Mouse (Mus musculus) megakaryocyte progenitor cell, adult 5-6 weeks (primary cell): ENCODE measurements around the gene N4bp2. TPM values are rescaled to one million over a fixed set of nuclear protein-coding genes. Genes with fewer than 3 reads are reported as not detected.
A peak's percentile ranks its signal among the peaks of the same experiment; 100 is the strongest.

Experiments used
- ATAC-seq: replicated peaks from 2 replicates; pipeline ENCODE4 v1.8.0; 2016; ENCODE audit warnings: mild to moderate bottlenecking, moderate TSS enrichment, inconsistent platforms; ENCODE audit not compliant: poor library complexity
- total RNA-seq, 2 experiments: library from RNA; stranded (forward) in 1 of 2; stranded (reverse) in 1 of 2; fragments of 157-497, 149-512 nt in 1 of 2; fragments of 200-1000 nt in 1 of 2; gene quantifications; 2 replicates each; pipeline versions ENCODE4 v1.2.3 to v1.2.4; 2015 to 2017

Gene N4bp2
- total RNA-seq, 2 experiments from 2014 or later = 22.2 to 39.1 TPM

DNA sequence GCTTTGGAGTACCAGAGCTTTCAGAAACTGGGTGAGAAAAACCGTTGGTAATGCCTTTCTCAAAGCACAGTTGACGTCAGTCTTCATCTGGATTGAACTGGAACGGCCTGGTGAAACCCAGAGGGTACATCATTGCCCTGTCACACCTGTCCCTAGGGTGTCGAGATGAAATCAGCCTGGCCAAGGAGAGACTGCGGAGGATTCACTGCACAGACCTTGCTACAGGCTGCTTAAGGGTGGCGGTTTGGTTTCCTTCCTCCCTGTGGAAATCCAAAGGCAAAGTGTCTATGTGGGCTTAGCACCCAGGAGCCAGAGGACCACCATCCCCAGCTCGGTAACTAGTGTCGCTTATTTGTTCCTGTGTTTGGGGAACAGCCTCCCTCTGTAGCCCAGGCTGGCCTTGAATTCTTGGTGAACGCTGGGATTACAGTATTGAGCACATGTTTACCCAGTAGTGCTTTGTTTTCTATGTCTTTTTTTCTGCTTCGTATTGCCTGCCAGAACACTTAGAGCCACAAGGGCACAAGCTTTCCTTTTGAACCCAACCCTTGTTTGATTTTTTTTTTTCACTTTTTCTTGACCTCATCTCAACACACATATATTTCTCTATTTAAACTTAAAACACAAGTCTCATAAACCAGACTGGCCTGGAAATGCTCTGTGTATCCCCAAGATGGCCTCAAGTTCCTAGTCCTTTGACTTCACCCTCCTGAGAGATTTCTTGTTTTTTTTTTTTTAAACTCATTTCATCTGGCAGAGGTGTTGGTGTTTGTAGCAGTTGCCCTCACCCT, 98.0 kb downstream of the N4bp2 start, which contains the start of gene Rhoh:
Gene Rhoh (plus strand): TSS at position 60 of the 791 bp plus-strand sequence.
- no peak for ATAC-seq

DNA sequence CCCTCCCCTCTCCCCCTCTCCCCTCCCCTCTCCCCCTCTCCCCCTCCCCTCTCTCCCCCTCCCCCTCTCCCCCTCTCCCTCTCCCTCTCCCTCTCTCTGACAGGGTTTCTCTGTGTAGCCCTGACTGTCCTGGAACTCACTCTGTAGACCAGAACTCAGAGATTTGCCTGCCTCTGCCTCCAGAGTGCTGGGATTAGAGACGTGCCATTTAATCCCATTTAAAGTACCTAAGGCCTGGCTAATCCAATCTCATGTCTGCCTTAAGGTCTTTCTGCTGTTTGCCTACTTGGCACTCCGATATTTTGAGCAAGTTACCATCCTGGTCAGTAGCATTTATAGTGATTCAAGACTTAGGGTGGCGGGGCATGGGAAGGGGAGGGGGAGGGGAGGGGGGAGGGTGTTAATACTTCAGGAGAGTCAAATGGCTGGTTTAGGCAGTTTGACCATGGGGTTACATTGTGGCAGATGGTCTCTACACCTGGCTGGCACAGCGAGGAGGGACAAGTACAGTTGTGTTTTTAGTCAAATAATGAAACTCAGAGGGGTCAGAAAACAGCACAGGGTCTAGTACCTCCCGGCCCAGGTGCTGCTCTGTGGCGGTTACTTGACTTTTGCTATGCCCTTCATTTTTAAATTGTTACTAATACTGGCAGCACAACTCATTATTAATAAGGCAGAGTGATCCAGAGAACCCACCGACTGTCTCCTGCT, 99.1 kb downstream of the N4bp2 start:
- no peak for ATAC-seq

DNA sequence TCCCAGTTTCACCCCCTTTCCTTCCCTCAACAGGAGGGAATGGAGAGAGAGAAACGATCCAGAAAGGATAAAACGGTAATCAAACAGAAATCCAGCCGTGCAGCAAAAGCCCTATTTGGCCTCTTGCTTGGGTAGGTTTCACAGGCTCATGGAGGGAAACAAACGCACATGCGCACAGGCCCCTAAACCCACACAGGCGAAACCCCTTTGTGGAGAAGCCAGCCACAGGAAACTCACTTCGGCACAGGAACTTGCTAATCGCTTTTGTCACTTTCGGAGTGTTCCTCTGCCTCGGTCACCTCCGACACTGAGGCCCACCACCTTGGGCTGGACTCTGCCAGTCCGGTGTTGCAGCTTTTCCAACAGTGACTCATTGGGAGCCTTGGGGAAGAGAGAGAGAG, 100.0 kb downstream of the N4bp2 start:
- ATAC-seq = peak; percentile 65

DNA sequence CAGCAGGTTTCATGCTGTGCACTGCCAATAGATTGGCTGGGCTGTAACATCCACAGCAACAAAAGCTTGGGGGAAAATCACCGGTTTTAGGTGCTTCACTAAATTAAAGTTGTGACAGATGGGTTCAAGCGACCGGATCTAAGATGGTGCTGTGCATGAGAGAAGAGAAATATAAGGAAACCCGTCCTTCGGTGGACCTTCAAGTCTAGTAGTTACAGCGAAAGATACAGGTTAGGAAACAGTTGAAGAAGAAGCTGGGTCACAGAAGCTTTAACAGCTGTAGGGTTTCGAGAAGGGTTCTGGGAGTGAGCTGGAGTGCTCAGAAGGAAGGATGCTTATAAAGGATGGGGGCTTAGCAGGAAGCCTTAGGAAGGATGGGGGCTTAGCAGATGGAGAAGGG, 101.2 kb downstream of the N4bp2 start:
- ATAC-seq = no peak

DNA sequence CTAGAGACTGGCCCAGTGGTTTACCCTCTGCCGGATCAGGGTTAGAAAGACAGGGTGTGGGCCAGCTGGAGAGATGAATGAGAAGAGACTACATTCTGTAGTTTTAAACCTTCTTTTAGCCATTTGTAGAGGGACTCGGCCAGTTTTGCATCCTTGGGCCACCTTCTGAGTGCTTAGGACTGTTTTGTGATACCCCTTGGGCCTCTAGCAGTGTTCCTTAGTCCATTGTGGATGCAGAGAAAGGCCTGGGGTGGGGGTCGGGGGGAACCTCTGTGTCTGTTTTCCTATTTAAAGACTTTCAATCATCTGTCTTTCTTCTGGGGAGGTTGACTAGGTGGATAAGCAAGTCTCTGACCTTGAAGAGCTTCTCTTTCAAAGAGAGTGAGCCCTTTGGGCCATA, 101.6 kb downstream of the N4bp2 start:
- ATAC-seq = no peak

DNA sequence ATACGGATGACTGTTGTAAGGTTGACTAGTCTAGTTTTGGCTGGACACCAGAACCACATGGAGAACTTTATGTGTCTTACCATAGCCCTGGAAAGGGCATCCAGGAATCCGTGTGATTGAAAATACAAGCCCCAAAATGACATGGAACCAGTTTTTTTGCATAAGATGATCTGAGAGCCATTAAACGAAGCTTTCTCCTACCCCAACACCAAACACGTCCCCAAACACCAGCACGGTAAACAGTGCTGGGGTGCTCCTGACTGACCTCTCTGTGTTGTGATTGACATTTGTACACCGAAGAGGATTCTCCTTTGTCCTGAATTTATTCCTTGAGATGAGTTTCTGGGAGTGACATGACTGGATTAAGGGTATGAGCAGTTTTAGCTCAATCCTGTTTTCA, 103.3 kb downstream of the N4bp2 start:
- no peak for ATAC-seq

DNA sequence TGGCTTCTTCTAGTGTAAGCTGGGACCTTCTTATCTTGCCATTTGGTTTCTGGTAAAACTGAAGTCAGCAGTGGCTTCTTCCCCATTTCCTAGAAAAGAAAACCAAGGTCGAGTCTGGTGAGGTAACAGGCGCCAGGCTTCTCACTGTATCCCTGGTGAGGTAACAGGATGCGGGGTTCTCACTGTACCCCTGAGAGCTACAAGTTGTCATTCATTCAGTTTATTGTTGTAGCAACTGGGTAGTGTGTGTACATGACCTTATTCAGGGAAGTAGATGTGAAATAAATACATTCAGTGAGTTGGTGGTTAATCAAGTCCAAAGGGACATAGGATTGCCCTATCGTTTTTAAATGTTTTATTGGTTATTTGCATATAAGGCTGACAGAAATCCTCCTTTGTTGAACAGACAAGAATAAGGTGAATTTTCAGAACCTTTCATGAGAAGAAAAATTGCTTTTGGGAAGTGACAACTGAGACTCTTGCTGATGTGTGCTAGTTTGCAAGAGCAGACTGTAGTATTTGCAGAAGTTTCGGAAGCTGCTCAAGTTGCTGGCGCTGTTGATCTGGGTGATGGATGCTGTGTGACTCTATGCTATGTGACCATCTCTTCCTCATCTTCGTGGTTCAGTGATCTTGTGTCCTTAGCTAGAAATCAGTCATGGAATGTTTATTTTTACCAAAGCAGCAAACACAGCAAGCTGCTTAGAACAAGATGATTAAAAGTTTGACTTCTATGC, 104.2 kb downstream of the N4bp2 start:
- peak; percentile 67 for ATAC-seq

DNA sequence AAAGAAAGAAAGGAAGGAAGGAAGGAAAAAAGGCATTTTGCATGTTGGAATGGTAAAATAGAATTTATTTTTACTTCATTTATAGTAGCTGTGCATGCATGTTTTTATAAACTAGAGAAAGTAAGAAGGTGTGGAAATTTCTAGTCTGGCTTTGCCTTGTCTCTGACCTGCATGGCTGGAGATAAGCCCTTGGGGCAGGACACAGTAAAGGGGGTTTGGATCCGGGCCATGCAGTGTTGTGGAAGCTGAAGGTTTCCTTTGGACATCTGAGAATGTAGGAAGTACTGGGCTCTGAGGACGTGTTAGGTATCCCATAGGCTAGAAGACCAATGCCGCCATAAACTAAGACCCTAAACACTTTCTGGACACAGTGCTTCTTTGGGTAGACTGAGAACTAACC, 105.1 kb downstream of the N4bp2 start:
- ATAC-seq = peak; percentile 27

DNA sequence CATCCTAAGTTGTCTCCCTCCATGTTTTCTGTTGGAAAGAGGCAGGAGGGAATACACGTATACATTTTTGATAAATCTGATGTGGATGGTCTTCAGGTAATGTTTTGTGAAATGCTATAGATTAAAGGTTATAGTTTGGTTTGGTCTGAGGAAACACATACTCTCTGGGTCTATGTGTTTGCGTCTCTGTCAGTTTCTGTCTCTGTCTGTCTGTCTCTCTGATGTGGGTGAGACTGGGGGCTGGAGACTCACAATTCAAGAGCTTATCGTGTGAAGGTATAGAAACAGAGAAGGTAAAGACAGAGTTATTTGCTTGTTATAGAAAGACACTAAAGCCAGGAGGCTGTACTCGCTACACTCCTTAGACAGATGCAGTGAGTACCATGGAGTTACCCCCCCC, 106.3 kb downstream of the N4bp2 start:
- no peak for ATAC-seq

DNA sequence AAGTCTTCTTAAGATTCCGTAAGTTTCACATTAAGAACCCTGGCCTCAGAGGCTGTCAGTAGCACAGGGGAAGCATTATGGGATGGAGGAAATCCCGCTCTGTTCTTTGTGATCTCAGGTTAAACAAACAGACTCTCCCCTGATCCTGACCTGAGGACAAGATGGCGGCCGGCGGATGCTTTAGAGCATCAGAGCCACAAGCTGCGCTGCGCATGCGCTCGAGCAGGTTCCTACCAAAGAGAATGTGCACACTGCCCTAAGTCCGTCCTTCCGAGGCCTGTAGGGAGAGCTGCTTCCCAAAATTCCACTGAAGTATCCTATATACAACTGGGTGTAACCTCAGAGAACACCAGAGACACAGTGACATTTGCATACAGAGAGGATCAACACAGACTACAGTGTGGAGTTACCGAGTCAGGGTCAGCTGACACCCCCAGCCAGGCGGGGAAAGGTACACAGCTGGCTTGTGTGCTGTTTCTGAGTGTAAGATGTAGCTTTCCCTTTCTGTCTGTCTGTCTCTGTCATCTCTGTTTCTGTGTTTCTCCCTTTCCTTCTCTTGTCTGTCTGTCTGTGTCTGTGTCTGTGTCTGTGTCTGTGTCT, 108.1 kb downstream of the N4bp2 start:
- ATAC-seq = no peak

DNA sequence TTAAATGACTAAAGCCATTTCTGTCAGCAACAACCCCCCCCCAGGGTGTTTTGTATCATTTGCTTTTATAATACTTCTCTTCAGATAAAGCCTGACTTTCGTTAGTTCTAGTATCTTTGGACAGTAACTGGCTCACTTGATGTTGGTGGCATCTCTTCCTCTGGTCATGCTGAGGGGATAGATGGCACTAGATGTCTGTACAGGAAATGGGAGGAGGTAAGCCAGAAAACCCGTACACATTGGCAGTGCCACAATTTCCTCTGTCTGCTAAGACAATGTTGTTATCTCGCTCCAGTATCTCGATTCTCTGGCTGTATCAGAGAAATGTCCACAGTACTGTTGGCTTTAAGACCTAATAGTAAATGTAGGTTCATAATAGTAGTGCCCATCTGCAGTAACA, 109.9 kb downstream of the N4bp2 start:
- peak; percentile 64 for ATAC-seq

DNA sequence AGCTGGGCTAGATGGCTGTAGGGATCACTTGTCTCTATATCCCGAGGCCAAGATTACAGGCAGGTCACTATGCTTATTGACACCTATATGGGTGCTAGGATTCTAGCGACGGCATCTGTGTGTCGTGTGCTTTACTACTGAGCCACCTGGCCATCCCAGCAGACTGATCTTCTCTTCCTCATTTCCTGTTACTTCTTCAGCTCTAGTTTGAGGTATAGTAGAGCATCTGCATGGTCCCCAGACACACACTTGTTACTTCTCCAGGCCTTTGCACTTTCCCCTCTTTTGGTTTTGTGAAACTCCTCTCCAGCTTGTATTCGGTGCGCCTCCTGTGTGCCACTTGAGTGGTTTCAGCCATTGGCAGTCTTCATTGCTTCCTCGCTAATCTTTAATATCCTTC, 111.9 kb downstream of the N4bp2 start:
- no peak for ATAC-seq

DNA sequence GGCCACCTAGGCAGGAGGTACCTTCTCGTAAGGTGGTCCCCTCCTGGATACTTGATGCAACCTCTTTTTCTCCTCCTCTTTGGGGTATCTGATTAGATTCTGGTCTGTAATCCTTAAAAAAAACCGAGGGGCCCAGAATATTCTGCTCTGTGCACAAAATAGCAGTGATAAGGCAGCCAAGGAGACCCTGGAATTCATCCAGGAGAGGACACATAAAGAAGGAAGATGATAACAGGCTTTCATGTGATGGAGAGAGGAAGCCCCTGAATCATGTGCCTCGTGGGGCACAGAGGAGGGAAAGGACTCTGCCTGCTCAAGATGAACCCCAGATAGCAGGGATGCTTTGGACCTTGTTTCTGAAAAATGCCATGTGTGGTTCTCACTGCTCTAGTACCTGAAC, 115.0 kb downstream of the N4bp2 start:
- no peak for ATAC-seq

Other genes with a start within 250 kb of the N4bp2 start
- gene Smim14, start 226.3 kb upstream of the N4bp2 start, total RNA-seq (2015) = 142 and 144 TPM in 2 replicates
- 83.0 and 86.5 TPM in 2 replicates for gene Smim14, start 226.3 kb upstream of the N4bp2 start, total RNA-seq (2017)
- gene Ube2k, start 226.3 kb upstream of the N4bp2 start, total RNA-seq (2015) = 150 TPM in 2 replicates
- 32.9 and 45.7 TPM in 2 replicates for gene Ube2k, start 226.3 kb upstream of the N4bp2 start, total RNA-seq (2017)
- 215 and 245 TPM in 2 replicates for gene Pds5a, start 65.2 kb upstream of the N4bp2 start, total RNA-seq (2015)
- gene Pds5a, start 65.2 kb upstream of the N4bp2 start, total RNA-seq (2017) = 189 and 232 TPM in 2 replicates
- 13.3 and 15.3 TPM in 2 replicates for gene Rhoh, start 97.7 kb downstream of the N4bp2 start, total RNA-seq (2015)
- 18.2 and 18.6 TPM in 2 replicates for gene Rhoh, start 97.7 kb downstream of the N4bp2 start, total RNA-seq (2017)
- gene Chrna9, start 171.4 kb downstream of the N4bp2 start, total RNA-seq (2015) = not detected in 2 replicates
- gene Chrna9, start 171.4 kb downstream of the N4bp2 start, total RNA-seq (2017) = not detected in 2 replicates
- gene 9130230L23Rik, start 240.8 kb downstream of the N4bp2 start, total RNA-seq (2015) = not detected in 2 replicates
- 0.30 TPM in 1 of 2 replicates, not detected in the other for gene 9130230L23Rik, start 240.8 kb downstream of the N4bp2 start, total RNA-seq (2017)